Mouse (Mus musculus): ENCODE measurements at regions not wholly inside any gene's neighbourhood (a gene's known extent, or its start where the extent isn't known, plus 50 kb on each side); places are given as distances from the start of the nearest gene placed in this dataset.

DNA sequence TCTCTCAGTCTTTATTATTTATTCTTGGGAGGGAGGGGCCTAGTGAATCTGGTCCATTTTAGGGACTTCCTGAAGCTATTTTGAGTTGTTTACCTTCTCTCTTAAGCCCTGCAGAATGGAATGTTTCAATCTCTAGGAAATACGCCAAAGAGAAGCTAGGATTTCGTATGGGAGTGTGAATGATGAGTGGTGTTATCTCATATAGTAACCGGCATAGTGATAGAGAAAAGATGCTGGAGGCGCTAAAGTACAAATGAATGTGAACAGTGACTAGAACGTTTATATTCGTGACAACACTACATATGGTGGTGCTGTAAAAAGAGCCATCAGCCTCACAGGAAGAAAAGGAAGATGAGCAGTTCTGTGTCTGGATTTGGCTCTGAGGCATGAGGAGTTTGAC is 145.2 kb upstream of the Ube2e3 start:
- no peak overlapping the region for H3K4me2 ChIP-seq (replicated peaks)
- H3K4me3 ChIP-seq: no peak overlapping the region
- H3K4me1 ChIP-seq: peaks cover 6% of the 10 kb centered on the region; the same call in 1 of the 2 replicates
- H3K27me3 ChIP-seq: no peaks in the 10 kb centered on the region
- H3K36me3 ChIP-seq: no peaks in the 10 kb centered on the region
- no peak overlapping the region for H3K9ac ChIP-seq (replicated peaks)
- WGBS: 74% methylated on average over 6 of the region's 6 CpGs
- no peak overlapping the region for H3K27ac ChIP-seq (replicated peaks)
- no peak for ATAC-seq (replicated peaks)
- H3K9me3 ChIP-seq: no peaks in the 10 kb centered on the region

DNA sequence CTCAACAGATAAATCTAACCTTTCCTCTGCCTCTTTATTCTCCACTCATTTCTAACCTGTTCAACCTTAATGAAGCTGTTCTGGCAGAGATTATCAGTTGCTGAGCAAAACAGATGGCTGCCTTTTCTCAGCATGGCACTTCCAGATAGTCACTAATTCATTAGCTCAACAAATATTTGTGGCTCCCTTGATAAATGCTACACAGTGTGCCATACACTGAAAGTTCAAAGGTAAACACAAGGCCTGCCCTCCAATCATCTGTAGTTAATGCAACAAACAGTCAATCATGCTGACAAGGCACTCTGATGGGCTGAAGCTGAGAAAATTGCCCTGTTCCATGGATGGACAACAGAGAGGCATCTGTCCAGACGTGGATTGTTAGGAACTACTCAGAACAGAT is 149.4 kb upstream of the Ube2e3 start:
- Histone ChIP-seq H3K27ac (replicated peaks) (no peak overlapping the region), H3K9me3 (no peaks in the 10 kb centered on the region), H3K9ac (replicated peaks) (no peak overlapping the region), H3K27me3 (no peaks in the 10 kb centered on the region), H3K4me1 (peaks cover 4% of the 10 kb centered on the region; the same call in 1 of the 2 replicates), H3K4me2 (replicated peaks) (no peak overlapping the region), H3K4me3 (no peak overlapping the region), H3K36me3 (no peaks in the 10 kb centered on the region)
- no peak for ATAC-seq (replicated peaks)
- 41% methylated on average over 1 of the region's 1 CpGs for WGBS

DNA sequence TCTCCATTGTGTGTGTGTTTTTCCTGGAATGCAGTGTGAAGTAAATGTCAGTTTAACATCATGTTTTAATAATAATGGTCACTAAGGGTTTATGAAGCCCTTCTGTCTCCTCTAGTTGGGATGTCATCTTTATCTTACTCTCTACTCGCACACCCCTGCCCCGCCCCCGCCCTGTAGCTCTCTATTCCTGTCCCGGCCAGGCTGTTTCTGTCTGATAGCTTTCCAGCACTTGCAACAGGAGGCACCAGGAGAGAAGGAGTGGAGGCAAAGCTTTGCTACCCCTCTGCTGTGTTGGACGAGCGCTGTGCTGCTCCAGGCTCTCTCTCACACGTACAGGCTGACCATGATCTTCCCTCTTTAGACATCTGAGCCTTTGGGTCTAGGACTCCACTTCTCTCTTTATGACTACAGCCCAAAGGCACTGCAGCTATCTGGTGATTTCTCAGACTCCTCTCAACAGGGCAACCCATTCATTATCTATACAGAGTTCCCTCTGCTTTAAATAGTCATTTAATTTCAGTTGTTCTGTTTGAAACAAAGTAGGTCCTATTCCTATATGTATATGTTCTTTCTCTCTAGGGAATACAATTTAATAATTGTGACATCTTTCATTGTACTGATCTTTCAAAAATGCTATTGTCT is 151.6 kb upstream of the Ube2e3 start:
- Histone ChIP-seq H3K27me3 (no peaks in the 10 kb centered on the region), H3K4me1 (peaks cover 4% of the 10 kb centered on the region; the same call in 1 of the 2 replicates), H3K36me3 (no peaks in the 10 kb centered on the region), H3K9me3 (no peaks in the 10 kb centered on the region), H3K9ac (replicated peaks) (no peak overlapping the region), H3K4me3 (no peak overlapping the region), H3K4me2 (replicated peaks) (no peak overlapping the region), H3K27ac (replicated peaks) (no peak overlapping the region)
- ATAC-seq (replicated peaks): no peak
- 86% methylated on average over 7 of the region's 7 CpGs for WGBS

DNA sequence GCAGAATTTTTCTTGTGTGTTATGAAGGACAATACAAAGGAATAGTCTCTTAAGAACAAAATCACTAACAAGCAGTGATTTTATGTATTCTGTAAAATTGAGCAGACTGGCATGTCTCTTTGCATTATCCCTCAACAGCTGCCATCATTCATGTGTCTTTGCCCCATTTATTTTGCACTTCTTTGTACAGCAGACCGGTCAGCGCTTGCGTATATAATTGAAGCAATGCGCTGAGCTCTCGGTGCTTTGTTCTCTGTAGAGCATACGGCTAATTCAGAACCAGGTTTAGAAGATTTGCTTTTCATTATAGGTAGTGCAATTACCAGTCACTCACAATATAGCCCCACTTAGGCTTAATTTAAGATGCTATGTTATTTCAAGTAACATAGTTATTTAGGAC is 173.1 kb upstream of the Ube2e3 start:
- Histone ChIP-seq H3K4me1 (peaks cover 6% of the 10 kb centered on the region; the same call in 1 of the 2 replicates), H3K36me3 (no peaks in the 10 kb centered on the region), H3K9ac (replicated peaks) (no peak overlapping the region), H3K27ac (replicated peaks) (no peak overlapping the region), H3K4me3 (no peak overlapping the region), H3K9me3 (no peaks in the 10 kb centered on the region), H3K27me3 (no peaks in the 10 kb centered on the region), H3K4me2 (replicated peaks) (no peak overlapping the region)
- peak; percentile 64; the same call in 1 of the 2 replicates for ATAC-seq (replicated peaks)
- WGBS: 10% methylated on average over 6 of the region's 6 CpGs

DNA sequence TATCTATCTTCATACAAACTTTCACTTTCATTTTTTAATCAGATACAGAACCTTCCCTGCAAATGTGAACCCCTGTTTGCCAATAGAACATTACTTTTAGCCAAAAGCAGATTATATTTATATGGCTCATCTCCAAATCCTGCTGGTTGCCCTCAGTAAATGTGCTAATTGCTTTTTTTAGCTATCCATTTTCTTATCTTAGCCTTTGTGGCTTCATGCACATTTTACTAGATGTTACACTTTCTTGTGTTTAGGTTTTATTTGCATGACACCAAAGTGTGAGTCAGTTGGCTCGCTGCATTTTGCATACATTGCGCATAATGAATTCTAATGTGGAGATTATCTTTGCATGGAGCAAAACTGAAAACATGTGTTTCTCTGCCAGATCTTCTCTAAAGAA is 211.3 kb upstream of the Ube2e3 start:
- no peak overlapping the region for H3K9ac ChIP-seq (replicated peaks)
- no peaks in the 10 kb centered on the region for H3K36me3 ChIP-seq
- no peak overlapping the region for H3K27ac ChIP-seq (replicated peaks)
- no peak overlapping the region for H3K4me3 ChIP-seq
- H3K4me1 ChIP-seq: peaks cover 18% of the 10 kb centered on the region
- no peak overlapping the region for H3K4me2 ChIP-seq (replicated peaks)
- H3K27me3 ChIP-seq: no peaks in the 10 kb centered on the region
- H3K9me3 ChIP-seq: no peaks in the 10 kb centered on the region
- 55% methylated on average over 2 of the region's 2 CpGs for WGBS
- no peak; the same call in 1 of the 2 replicates for ATAC-seq (replicated peaks)

DNA sequence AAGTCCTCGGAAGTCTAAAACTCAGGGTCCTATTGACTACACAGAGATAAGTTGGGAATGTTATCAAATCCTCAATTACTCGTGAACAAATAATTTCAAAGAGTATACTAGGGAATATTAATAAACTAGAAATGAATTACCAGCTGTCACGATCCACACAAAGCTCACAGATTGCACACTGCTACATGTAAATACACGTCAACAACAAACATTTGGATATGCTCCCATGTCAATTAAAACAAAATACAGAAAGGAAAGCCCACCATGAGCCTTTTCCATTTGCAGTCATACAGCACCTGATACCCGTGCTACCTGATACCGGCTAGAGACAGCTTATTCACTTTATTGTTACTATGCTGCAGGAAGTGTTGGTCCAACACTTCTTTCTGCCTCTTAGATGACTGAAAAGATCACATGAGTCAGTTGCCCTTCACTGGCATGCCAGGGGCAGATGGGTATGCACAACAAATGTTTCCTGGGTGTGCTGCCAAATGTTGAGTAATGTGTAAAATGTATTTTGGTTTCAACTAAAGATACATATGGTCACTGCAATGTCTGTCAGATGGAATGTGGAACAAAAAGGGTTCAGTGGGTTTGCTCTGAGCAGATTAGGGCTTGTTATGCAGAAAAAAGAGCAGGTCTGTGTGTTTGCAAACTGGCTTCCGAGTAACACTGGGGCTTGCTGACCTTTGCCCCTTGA is 212.6 kb upstream of the Ube2e3 start:
- no peaks in the 10 kb centered on the region for H3K27me3 ChIP-seq
- ATAC-seq (replicated peaks): peak; percentile 85
- H3K27ac ChIP-seq (replicated peaks): no peak overlapping the region
- 39% methylated on average over 7 of the region's 7 CpGs for WGBS
- peaks cover 18% of the 10 kb centered on the region for H3K4me1 ChIP-seq
- H3K36me3 ChIP-seq: no peaks in the 10 kb centered on the region
- no peaks in the 10 kb centered on the region for H3K9me3 ChIP-seq
- H3K4me3 ChIP-seq: no peak overlapping the region
- no peak overlapping the region for H3K4me2 ChIP-seq (replicated peaks)
- H3K9ac ChIP-seq (replicated peaks): no peak overlapping the region

DNA sequence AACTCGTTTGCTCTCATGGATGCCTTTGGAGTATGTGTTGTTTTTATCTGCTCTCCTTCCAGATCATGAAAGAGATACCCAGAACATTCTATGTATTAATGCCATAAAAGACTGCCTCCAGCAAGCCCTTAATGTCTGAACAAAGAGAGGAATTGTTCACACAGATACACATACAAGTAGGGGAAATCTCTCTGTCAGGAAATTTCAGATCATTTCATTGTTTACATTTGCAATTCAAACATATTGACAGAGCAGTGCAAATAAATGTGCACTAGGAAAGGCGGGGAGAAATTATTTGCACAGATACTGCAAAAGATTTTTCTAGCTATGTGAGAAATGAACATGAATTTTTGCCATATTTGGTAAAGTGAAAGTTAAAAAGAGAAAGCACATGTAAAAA is 216.4 kb upstream of the Ube2e3 start:
- H3K4me3 ChIP-seq: no peak overlapping the region
- H3K9me3 ChIP-seq: no peaks in the 10 kb centered on the region
- H3K36me3 ChIP-seq: no peaks in the 10 kb centered on the region
- 45% methylated on average over 2 of the region's 2 CpGs for WGBS
- no peak overlapping the region for H3K9ac ChIP-seq (replicated peaks)
- no peaks in the 10 kb centered on the region; the same call in 1 of the 2 replicates for H3K27me3 ChIP-seq
- no peak overlapping the region for H3K27ac ChIP-seq (replicated peaks)
- no peak for ATAC-seq (replicated peaks)
- no peak overlapping the region for H3K4me2 ChIP-seq (replicated peaks)
- H3K4me1 ChIP-seq: peaks cover 15% of the 10 kb centered on the region

DNA sequence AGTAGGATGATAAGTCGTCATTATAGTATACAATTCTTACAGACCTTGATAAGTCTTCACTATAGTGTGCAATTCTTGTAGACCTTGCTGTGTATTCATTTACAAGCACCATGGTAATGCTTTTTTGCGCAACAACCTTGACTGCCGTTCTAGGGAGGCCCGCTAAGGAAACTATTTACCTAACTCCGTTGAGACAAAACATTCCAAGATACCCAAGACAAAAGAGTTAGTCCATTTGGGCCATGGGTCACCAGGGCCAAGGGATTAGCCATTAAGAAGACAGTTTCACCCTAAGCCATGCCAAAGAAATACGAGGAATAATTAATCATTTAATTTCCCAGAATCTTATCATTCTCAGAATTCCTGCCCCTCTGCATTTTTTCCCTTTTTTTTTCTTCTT is 227.6 kb upstream of the Ube2e3 start:
- WGBS: 79% methylated on average over 6 of the region's 6 CpGs

DNA sequence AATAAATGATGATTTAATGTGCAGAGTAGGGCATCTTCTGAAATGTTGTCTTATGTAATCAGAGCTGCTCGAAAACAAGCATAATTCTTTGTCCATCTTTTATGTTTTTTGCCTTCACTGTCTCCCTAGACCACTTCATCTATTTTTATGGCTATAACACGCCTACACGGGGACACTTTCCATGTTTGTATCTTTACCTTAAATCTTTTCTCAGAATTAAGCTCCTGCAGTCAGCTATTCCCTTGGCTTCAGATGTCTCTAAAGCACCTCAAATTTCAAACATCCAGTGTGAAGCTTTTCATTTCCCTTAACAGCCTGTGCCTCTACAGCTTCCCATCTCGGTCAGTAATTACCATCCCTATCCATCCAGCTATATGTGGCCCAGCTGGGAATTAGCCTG is 242.7 kb upstream of the Ube2e3 start:
- WGBS: 85% methylated on average over 4 of the region's 4 CpGs
- H3K4me1 ChIP-seq: no peaks in the 10 kb centered on the region
- H3K27ac ChIP-seq (replicated peaks): no peak overlapping the region
- no peaks in the 10 kb centered on the region for H3K36me3 ChIP-seq
- no peaks in the 10 kb centered on the region for H3K27me3 ChIP-seq
- no peak for ATAC-seq (replicated peaks)
- H3K4me2 ChIP-seq (replicated peaks): no peak overlapping the region
- H3K9me3 ChIP-seq: no peaks in the 10 kb centered on the region
- H3K4me3 ChIP-seq: no peak overlapping the region
- no peak overlapping the region for H3K9ac ChIP-seq (replicated peaks)

More for the DNA sequence above, 227.6 kb upstream of the Ube2e3 start:
- Histone ChIP-seq H3K4me2 (replicated peaks) (no peak overlapping the region), H3K9me3 (no peaks in the 10 kb centered on the region), H3K27ac (replicated peaks) (no peak overlapping the region), H3K4me3 (no peak overlapping the region), H3K27me3 (no peaks in the 10 kb centered on the region), H3K36me3 (no peaks in the 10 kb centered on the region), H3K4me1 (no peaks in the 10 kb centered on the region), H3K9ac (replicated peaks) (no peak overlapping the region)
- no peak for ATAC-seq (replicated peaks)

DNA sequence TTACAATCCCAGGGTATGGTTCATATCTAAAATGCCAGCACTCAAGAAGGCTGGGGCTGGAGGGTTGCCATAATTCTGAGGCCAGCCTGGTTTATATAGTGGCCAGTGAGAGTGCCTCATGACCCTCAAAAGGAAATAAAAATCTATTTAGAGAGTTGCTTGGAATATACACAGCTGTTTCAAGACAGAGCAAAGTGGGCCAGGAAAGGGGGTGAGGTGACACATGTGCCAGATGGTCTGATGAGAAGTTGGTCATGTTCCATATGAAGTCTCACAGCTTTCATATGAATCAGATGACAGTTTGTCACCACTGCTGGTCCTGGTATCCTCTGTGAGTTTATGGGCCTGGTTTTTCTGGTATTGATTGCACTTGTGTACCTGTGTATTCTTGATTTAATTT is 261.5 kb upstream of the Ube2e3 start:
- Histone ChIP-seq H3K27ac (replicated peaks) (no peak overlapping the region), H3K9ac (replicated peaks) (no peak overlapping the region), H3K36me3 (no peaks in the 10 kb centered on the region), H3K4me3 (no peak overlapping the region), H3K9me3 (no peaks in the 10 kb centered on the region), H3K4me2 (replicated peaks) (no peak overlapping the region), H3K4me1 (no peaks in the 10 kb centered on the region), H3K27me3 (no peaks in the 10 kb centered on the region)
- no peak for ATAC-seq (replicated peaks)

DNA sequence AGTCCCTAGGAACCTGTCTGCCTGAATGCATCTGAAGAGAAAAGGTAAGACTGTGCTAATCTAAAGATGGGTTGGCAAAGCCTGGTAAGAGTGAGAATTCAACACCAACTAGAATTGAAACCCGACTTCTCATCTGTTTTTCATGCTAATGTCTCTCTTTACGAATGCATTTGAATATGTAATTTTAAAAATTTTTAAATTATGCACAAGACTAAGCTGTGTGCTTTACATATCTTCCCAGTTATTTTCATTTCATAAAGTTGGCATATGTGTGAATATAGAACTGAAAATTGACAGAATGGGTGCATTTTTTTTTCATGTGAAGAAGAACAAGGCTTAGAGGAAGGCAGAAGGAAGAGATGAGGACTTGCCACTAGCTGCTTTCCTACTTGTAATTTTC is 267.2 kb upstream of the Ube2e3 start:
- Histone ChIP-seq H3K4me2 (replicated peaks) (no peak overlapping the region), H3K9ac (replicated peaks) (no peak overlapping the region), H3K4me3 (no peak overlapping the region), H3K9me3 (no peaks in the 10 kb centered on the region), H3K27me3 (no peaks in the 10 kb centered on the region), H3K27ac (replicated peaks) (no peak overlapping the region), H3K4me1 (no peaks in the 10 kb centered on the region), H3K36me3 (no peaks in the 10 kb centered on the region)
- WGBS: 74% methylated on average over 2 of the region's 2 CpGs
- ATAC-seq (replicated peaks): 0 out of 2 replicates have a peak, but pooled peaks have one; percentile 58

DNA sequence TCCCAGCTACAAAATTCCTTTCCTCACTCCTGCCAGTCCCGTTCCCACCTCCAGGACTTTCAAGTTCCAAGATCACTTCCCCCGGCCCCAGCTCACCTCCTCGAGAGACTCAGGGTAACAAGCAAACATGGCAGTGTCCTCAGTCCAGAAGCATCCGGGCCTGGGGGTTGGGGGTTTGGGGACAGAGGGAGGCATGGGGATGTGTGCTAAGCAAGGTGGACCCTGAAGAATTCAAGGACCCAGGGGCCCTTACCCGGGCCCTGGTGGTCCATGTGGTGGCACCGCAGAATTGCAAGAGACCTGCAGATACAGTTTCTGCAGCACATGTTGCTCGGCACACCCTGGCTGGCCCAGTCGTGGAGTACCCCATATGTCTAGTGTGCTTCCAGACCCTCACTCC is 269.9 kb upstream of the Ube2e3 start:
- Histone ChIP-seq H3K4me1 (no peaks in the 10 kb centered on the region), H3K4me2 (replicated peaks) (no peak overlapping the region), H3K27me3 (no peaks in the 10 kb centered on the region), H3K36me3 (no peaks in the 10 kb centered on the region), H3K4me3 (no peak overlapping the region), H3K9ac (replicated peaks) (no peak overlapping the region), H3K9me3 (no peaks in the 10 kb centered on the region), H3K27ac (replicated peaks) (no peak overlapping the region)
- WGBS: 91% methylated on average over 8 of the region's 8 CpGs
- no peak for ATAC-seq (replicated peaks)

DNA sequence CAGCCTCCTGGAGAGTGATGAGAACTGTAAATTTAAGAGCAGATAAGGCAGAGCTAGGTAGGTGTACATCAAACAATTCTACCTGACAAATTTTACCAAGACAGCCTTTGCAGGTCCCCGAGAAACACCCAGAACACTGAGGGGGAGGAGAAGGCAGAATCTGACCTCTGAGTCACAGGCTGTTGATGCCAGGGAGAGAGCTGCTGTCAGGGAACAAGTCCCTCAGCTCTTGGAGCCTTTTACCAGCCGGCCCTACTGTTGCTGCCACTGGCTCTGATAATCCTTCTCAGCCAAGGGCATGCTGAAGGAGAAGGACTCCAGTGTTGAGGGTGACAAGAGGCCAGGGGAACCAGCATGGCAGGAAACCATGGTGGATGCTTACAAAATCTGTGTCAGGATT is 271.7 kb upstream of the Ube2e3 start:
- no peaks in the 10 kb centered on the region for H3K36me3 ChIP-seq
- H3K27ac ChIP-seq (replicated peaks): no peak overlapping the region
- no peaks in the 10 kb centered on the region for H3K4me1 ChIP-seq
- 78% methylated on average over 2 of the region's 2 CpGs for WGBS
- H3K4me2 ChIP-seq (replicated peaks): no peak overlapping the region
- no peak overlapping the region for H3K4me3 ChIP-seq
- no peak for ATAC-seq (replicated peaks)
- no peaks in the 10 kb centered on the region for H3K9me3 ChIP-seq
- no peak overlapping the region for H3K9ac ChIP-seq (replicated peaks)
- no peaks in the 10 kb centered on the region for H3K27me3 ChIP-seq

Data from forebrain, embryonic 15.5 days (tissue).